Mouse (Mus musculus) liver, embryonic 13.5 days (tissue): Measurements from ENCODE around the gene Ptprf. TPM values are rescaled to one million over a fixed set of nuclear protein-coding genes. Genes with fewer than 3 reads are reported as not detected.

Experiments used
- ATAC-seq: fragments of 200-750 bp; cut with Nextera tagmentation; 2 replicates; pipeline ENCODE4 v1.8.0; 2017; ENCODE audit warnings: low read depth, mild to moderate bottlenecking, moderate number of reproducible peaks, moderate library complexity
- DNase-seq: peaks from one replicate; pipeline ENCODE4 v3.0.0; 2022
- H3K27ac ChIP-seq: fragments of 300-500 bp; sonication (generic); 2 replicates; pipeline ENCODE4 v1.5.1; 2015; ENCODE audit warnings: moderate library complexity, mild to moderate bottlenecking, inconsistent platforms
- H3K27me3 ChIP-seq: fragments of 300-500 bp; sonication (generic); 2 replicates; pipeline ENCODE4 v1.6.1; 2015; ENCODE audit warnings: mild to moderate bottlenecking, inconsistent platforms
- H3K36me3 ChIP-seq: fragments of 300-500 bp; sonication (generic); 2 replicates; pipeline ENCODE4 v1.6.1; 2015; ENCODE audit warnings: mild to moderate bottlenecking, inconsistent platforms
- H3K4me1 ChIP-seq: fragments of 300-500 bp; sonication (generic); replicated peaks from 2 replicates; pipeline ENCODE4 v1.6.1; 2015; ENCODE audit warnings: inconsistent platforms
- H3K4me2 ChIP-seq: fragments of 300-500 bp; sonication (generic); 2 replicates; pipeline ENCODE4 v1.6.1; 2015; ENCODE audit warnings: inconsistent platforms, mild to moderate bottlenecking, moderate library complexity
- H3K4me3 ChIP-seq: fragments of 300-500 bp; sonication (generic); replicated peaks from 2 replicates; pipeline ENCODE4 v1.5.1; 2015; ENCODE audit warnings: mild to moderate bottlenecking, inconsistent platforms
- H3K9ac ChIP-seq: fragments of 300-500 bp; sonication (generic); 2 replicates; pipeline ENCODE4 v1.6.1; 2015; ENCODE audit warnings: mild to moderate bottlenecking, inconsistent platforms
- H3K9me3 ChIP-seq: fragments of 300-500 bp; sonication (generic); replicated peaks from 2 replicates; pipeline ENCODE4 v1.6.1; 2016; ENCODE audit warnings: inconsistent platforms
- WGBS: fragments of 180-500 bp; shearing (Covaris S2); methylation state at CpG from one replicate; pipeline ENCODE4 v1.1.7; 2015; ENCODE audit not compliant: insufficient replicate concordance; 5-methylcytosine and 5-hydroxymethylcytosine counted together
- polyA plus RNA-seq: library from polyadenylated mRNA; unstranded; fragments of >200 nt; fragmentation: Nextera tagmentation; extraction: Ambion mirVana; gene quantifications from 2 replicates; pipeline ENCODE4 v1.2.1, GENCODE M21; 2015

Ptprf gene
- polyA plus RNA-seq, 1 experiment from 2014 or later: 7.9 TPM

DNA sequence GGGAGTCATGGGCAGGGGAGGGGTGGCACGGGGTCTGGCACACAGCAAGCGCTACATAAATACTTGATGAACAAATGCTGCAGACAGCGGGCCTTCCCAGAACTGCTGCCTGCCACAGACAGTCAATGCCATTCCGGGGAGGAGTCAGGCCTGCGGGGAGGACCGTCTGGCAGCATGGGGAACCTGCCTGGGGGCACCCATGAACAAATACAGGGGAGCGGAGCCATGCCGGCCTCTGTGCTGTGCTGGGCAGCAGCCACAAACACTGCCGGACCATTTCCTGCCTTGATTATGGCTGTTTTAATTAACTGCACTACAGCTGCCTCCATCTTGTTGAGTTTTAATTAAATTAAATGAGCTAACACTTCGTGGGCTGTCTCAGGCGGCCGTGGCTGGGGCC lies 35.0 kb downstream of the Ptprf start:
- Histone ChIP-seq H3K9ac (no peak overlapping the region), H3K27me3 (no peaks in the 10 kb centered on the region), H3K4me3 (no peak overlapping the region), H3K36me3 (peaks cover 6% of the 10 kb centered on the region; the same call in 1 of the 2 replicates), H3K27ac (no peak overlapping the region), H3K9me3 (no peaks in the 10 kb centered on the region), H3K4me1 (peaks cover 14% of the 10 kb centered on the region), H3K4me2 (no peak overlapping the region)
- WGBS: 69% methylated on average over 12 of the region's 12 CpGs
- DNase-seq (no peak), ATAC-seq (no peak)

GRCm38 (mm10) chr4:118254953-118255352 lies 36.3 kb downstream of the Ptprf start:
- Histone ChIP-seq H3K36me3 (peaks cover 6% of the 10 kb centered on the region; the same call in 1 of the 2 replicates), H3K4me3 (no peak overlapping the region), H3K9me3 (no peaks in the 10 kb centered on the region), H3K9ac (no peak overlapping the region), H3K27ac (no peak overlapping the region), H3K27me3 (no peaks in the 10 kb centered on the region), H3K4me2 (no peak overlapping the region), H3K4me1 (peaks cover 2% of the 10 kb centered on the region)
- DNase-seq (no peak), ATAC-seq (no peak)
- 72% methylated on average over 5 of the region's 5 CpGs for WGBS

- WGBS: 57% methylated on average over 3 of the region's 3 CpGs
- Histone ChIP-seq H3K36me3 (peaks cover 16% of the 10 kb centered on the region), H3K4me2 (no peak overlapping the region), H3K27me3 (no peaks in the 10 kb centered on the region), H3K9me3 (no peaks in the 10 kb centered on the region), H3K4me1 (peaks cover 5% of the 10 kb centered on the region; the same call in 1 of the 2 replicates), H3K4me3 (no peak overlapping the region), H3K9ac (no peak overlapping the region), H3K27ac (no peak overlapping the region)
- no peak for ATAC-seq
- no peak for DNase-seq
Observed at GRCm38 (mm10) chr4:118247323-118247722, 43.9 kb downstream of the Ptprf start.

DNA sequence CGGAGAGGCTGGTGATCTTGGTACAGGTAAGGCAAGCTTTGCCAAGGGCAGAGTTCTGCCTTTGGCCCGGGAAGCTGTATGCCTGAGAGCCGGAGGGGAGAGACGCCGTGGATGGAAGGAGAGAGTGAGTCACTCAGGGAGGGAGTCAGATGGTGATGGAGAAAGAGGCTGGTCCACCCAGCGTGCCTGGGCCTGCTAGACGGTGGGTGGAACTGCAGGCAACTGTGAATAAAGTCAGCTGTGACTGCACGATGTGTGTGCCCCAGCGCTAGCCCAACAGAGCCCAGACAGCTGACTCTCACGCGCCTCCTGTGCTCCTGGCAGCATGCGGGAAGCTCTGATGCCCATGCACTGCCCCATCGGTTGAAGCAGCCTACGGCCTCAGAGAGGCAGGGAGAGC lies 45.4 kb downstream of the Ptprf start:
- Histone ChIP-seq H3K27me3 (no peaks in the 10 kb centered on the region), H3K4me2 (no peak overlapping the region), H3K4me1 (peaks cover 15% of the 10 kb centered on the region), H3K27ac (no peak overlapping the region), H3K9ac (no peak overlapping the region), H3K36me3 (peaks cover 16% of the 10 kb centered on the region), H3K9me3 (no peaks in the 10 kb centered on the region), H3K4me3 (no peak overlapping the region)
- ATAC-seq: no peak
- WGBS: 79% methylated on average over 14 of the region's 14 CpGs
- DNase-seq: no peak

- Histone ChIP-seq H3K4me3 (no peak overlapping the region), H3K9ac (no peak overlapping the region), H3K4me1 (peaks cover 11% of the 10 kb centered on the region), H3K27me3 (no peaks in the 10 kb centered on the region), H3K9me3 (no peaks in the 10 kb centered on the region), H3K27ac (no peak overlapping the region), H3K36me3 (peaks cover 16% of the 10 kb centered on the region), H3K4me2 (no peak overlapping the region)
- DNase-seq: no peak
- no peak for ATAC-seq
- WGBS: 78% methylated on average over 7 of the region's 7 CpGs
Observed at GRCm38 (mm10) chr4:118243791-118244190, 47.4 kb downstream of the Ptprf start.

DNA sequence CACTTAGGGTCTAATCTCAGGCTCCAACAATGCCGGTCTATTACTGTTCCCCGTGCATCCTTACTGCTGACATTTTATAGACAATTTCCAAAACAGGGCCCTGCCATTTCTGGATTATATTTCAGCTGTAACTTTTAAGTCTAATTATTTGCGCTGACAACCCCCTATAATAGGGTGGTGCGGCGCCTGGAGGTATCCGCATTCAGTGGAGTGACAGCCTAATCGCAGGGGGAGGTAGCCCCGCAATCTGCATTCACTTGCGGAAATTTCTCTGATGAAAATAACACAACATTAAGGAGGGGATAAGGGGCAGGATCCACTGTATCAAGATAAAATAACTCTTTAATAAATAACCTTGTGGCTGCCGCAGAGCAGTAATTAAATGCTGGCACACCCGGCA lies 47.9 kb downstream of the Ptprf start:
- DNase-seq (no peak), ATAC-seq (no peak)
- H3K27me3 ChIP-seq: no peaks in the 10 kb centered on the region
- 80% methylated on average over 11 of the region's 11 CpGs for WGBS
- no peak overlapping the region for H3K4me2 ChIP-seq
- peaks cover 11% of the 10 kb centered on the region for H3K4me1 ChIP-seq
- no peak overlapping the region for H3K27ac ChIP-seq
- H3K9ac ChIP-seq: no peak overlapping the region
- peaks cover 16% of the 10 kb centered on the region; the same call in 1 of the 2 replicates for H3K36me3 ChIP-seq
- H3K9me3 ChIP-seq: no peaks in the 10 kb centered on the region
- no peak overlapping the region for H3K4me3 ChIP-seq

- Histone ChIP-seq H3K4me3 (no peak overlapping the region), H3K27ac (peak overlapping the region; percentile 50), H3K4me2 (no peak overlapping the region), H3K9me3 (no peaks in the 10 kb centered on the region), H3K36me3 (peaks cover 20% of the 10 kb centered on the region; the same call in 1 of the 2 replicates), H3K9ac (no peak overlapping the region), H3K4me1 (peaks cover 14% of the 10 kb centered on the region), H3K27me3 (no peaks in the 10 kb centered on the region)
- peak; percentile 71 for ATAC-seq
- WGBS: 70% methylated on average over 16 of the region's 16 CpGs
- no peak for DNase-seq
Observed at GRCm38 (mm10) chr4:118239960-118240689, 51.1 kb downstream of the Ptprf start.

GRCm38 (mm10) chr4:118238666-118239065 lies 52.5 kb downstream of the Ptprf start:
- H3K4me1 ChIP-seq: peaks cover 26% of the 10 kb centered on the region
- DNase-seq: no peak
- H3K4me3 ChIP-seq: no peak overlapping the region
- no peak for ATAC-seq
- no peaks in the 10 kb centered on the region for H3K27me3 ChIP-seq
- H3K9ac ChIP-seq: no peak overlapping the region
- H3K9me3 ChIP-seq: no peaks in the 10 kb centered on the region
- peaks cover 20% of the 10 kb centered on the region; the same call in 1 of the 2 replicates for H3K36me3 ChIP-seq
- H3K27ac ChIP-seq: no peak overlapping the region
- no peak overlapping the region for H3K4me2 ChIP-seq
- WGBS: 79% methylated on average over 6 of the region's 6 CpGs

- WGBS: 74% methylated on average over 9 of the region's 9 CpGs
- Histone ChIP-seq H3K4me3 (no peak overlapping the region), H3K9me3 (no peaks in the 10 kb centered on the region), H3K36me3 (peaks cover 20% of the 10 kb centered on the region; the same call in 1 of the 2 replicates), H3K27ac (no peak overlapping the region), H3K4me2 (no peak overlapping the region), H3K4me1 (peaks cover 28% of the 10 kb centered on the region), H3K9ac (no peak overlapping the region), H3K27me3 (no peaks in the 10 kb centered on the region)
- DNase-seq (no peak), ATAC-seq (no peak)
Observed at GRCm38 (mm10) chr4:118236871-118237270, 54.3 kb downstream of the Ptprf start.

DNA sequence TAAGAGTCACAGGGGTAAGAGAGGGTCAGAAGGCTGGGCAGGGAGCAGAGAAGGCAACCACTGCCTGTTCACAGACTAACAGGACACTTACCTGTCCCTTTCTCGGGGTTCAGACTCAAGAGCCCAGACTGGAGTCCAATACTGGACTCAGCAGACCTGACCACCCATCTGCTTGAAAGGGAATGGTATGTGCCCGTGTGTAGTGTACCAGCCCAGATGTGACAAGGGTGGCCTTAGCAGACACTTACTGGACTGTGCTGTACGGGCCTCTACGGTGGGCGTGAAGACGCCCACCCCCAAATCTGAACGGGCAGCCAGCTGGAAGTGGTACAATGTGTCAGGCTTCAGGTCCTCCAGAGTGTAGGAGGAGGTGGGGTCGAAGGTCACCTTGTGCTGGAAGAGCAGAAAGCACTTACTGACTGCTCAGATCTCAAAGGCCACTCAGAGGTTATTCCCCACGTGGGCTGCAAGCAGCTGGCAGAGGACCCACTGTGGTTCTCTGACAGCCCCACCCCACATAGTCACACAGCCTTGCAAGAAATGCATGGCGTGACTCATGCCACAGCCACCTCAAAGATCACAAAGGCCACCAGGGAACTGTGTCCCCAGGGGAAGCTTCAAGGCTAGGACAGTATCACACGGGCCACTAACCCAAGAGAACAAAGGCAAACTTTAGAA lies 56.4 kb downstream of the Ptprf start:
- Histone ChIP-seq H3K27ac (no peak overlapping the region), H3K4me3 (no peak overlapping the region), H3K36me3 (peaks cover 23% of the 10 kb centered on the region; the same call in 1 of the 2 replicates), H3K4me1 (peaks cover 23% of the 10 kb centered on the region), H3K4me2 (no peak overlapping the region), H3K9ac (no peak overlapping the region), H3K9me3 (no peaks in the 10 kb centered on the region), H3K27me3 (no peaks in the 10 kb centered on the region)
- 61% methylated on average over 11 of the region's 11 CpGs for WGBS
- DNase-seq: no peak
- ATAC-seq: no peak

- Histone ChIP-seq H3K9me3 (no peaks in the 10 kb centered on the region), H3K27me3 (no peaks in the 10 kb centered on the region), H3K27ac (no peak overlapping the region), H3K4me3 (no peak overlapping the region), H3K4me1 (peaks cover 23% of the 10 kb centered on the region), H3K36me3 (peaks cover 30% of the 10 kb centered on the region; the same call in 1 of the 2 replicates), H3K9ac (no peak overlapping the region), H3K4me2 (no peak overlapping the region)
- peak; percentile 33; the same call in 1 of the 2 replicates for ATAC-seq
- no peak for DNase-seq
- WGBS: 58% methylated on average over 2 of the region's 2 CpGs
Observed at GRCm38 (mm10) chr4:118233886-118234285, 57.3 kb downstream of the Ptprf start.
